Mouse (Mus musculus): ENCODE results near the gene Mrps12. TPM values are rescaled to one million over a fixed set of nuclear protein-coding genes. Genes with fewer than 3 reads are reported as not detected.

Mrps12 gene
- polyA plus RNA-seq, 1 experiment from 2014 or later, result 116 TPM

DNA sequence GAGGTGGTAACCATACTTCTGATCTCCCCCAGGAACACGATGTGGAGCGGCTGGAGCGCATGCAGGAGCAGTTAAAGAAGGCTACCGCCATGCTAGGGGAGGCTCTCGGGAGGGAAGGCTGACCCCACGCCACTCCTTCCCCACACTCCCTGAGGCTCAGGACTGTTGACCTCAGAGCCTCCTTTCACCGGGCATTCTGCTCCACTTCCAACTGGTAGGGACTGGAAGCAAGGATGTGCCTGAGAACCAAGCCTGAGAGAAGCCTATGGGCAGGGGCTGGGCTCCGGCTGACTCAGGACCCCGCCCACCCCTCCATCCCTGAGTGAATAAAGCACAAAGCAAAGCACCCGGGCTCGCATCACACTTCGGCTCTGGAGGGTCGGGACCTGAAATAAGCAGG lies 17.0 kb upstream of the Mrps12 start:
- peaks cover 29% of the 10 kb centered on the region for H3K27me3 ChIP-seq (replicated peaks)
- H3K4me3 ChIP-seq, result no peak overlapping the region
- 85% methylated on average over 13 of the region's 13 CpGs for WGBS
- H3K4me1 ChIP-seq (replicated peaks), result no peaks in the 10 kb centered on the region
- H3K4me2 ChIP-seq, result no peak overlapping the region
- H3K9ac ChIP-seq, result no peak overlapping the region
- no peak for ATAC-seq (ENCODE audit: insufficient number of reproducible peaks, low FRiP score)
- H3K9me3 ChIP-seq (replicated peaks), result no peaks in the 10 kb centered on the region
- no peak overlapping the region for H3K27ac ChIP-seq (ENCODE audit: poor library complexity, severe bottlenecking)
- peaks cover 51% of the 10 kb centered on the region for H3K36me3 ChIP-seq

DNA sequence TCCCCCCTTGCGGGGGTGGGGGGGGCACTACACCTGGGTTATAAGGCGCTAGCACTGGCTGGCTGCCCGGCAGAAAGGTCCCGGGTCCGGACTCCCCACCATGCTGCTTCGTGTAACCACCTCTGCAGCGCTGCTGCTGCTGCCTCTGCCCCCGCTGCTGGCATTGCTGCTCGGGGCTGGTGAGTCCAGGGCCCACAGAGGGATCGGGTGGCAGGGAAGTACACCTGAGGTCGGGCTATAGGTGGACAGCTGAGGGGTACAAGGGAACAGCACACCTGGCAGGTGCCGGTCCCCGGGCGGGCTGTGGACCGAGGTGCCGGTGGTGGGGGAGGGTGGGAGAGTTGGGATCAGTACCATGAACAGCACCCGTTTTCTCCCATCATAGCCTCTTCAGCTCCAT lies 14.5 kb upstream of the Mrps12 start, which contains the start of gene Ccer2:
Ccer2 (plus strand) TSS at position 96 of the 400 bp plus-strand sequence.
- H3K4me1 ChIP-seq (replicated peaks), result no peaks in the 10 kb centered on the region
- H3K27ac ChIP-seq (ENCODE audit: poor library complexity, severe bottlenecking), result no peak within 1 kb of the TSS
- no peak within 1 kb of the TSS for H3K4me3 ChIP-seq
- WGBS, result 2% methylated on average over 17 of the region's 17 CpGs
- H3K27me3 ChIP-seq (replicated peaks), result peaks cover 29% of the 10 kb centered on the region
- peaks cover 51% of the 10 kb centered on the region for H3K36me3 ChIP-seq
- 0 out of 2 replicates have a peak, but pooled peaks have one; percentile 13 for ATAC-seq (ENCODE audit: insufficient number of reproducible peaks, low FRiP score)
- H3K4me2 ChIP-seq, result peak within 1 kb of the TSS; percentile 11; the same call in 1 of the 2 replicates
- no peak within 1 kb of the TSS for H3K9ac ChIP-seq
- no peaks in the 10 kb centered on the region for H3K9me3 ChIP-seq (replicated peaks)

DNA sequence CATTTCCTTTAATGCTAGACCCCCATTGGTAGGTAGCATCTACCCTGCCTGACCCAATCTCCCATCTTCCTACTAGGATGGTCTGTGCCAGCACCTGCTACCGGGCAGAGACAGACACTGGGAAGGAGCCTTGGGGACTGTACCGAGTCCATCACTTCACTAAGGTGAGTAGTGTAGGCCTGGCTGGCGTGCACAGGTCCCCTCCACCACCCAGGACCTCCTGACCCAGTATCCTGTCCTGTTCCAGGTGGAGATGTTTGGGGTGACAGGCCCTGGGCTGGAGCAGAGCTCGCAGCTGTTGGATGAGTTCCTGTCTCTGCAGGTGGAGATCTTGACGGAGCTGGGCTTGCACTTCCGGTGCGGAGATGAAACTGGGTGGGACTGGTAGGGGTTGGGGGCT lies 8.3 kb upstream of the Mrps12 start:
- no peak overlapping the region for H3K4me3 ChIP-seq
- H3K4me2 ChIP-seq, result no peak overlapping the region
- peaks cover 66% of the 10 kb centered on the region for H3K36me3 ChIP-seq
- no peaks in the 10 kb centered on the region for H3K27me3 ChIP-seq (replicated peaks)
- H3K9me3 ChIP-seq (replicated peaks), result no peaks in the 10 kb centered on the region
- H3K9ac ChIP-seq, result no peak overlapping the region
- no peak overlapping the region for H3K27ac ChIP-seq (ENCODE audit: poor library complexity, severe bottlenecking)
- 91% methylated on average over 7 of the region's 7 CpGs for WGBS
- no peaks in the 10 kb centered on the region for H3K4me1 ChIP-seq (replicated peaks)
- ATAC-seq (ENCODE audit: insufficient number of reproducible peaks, low FRiP score), result peak; percentile 34; the same call in 1 of the 2 replicates

DNA sequence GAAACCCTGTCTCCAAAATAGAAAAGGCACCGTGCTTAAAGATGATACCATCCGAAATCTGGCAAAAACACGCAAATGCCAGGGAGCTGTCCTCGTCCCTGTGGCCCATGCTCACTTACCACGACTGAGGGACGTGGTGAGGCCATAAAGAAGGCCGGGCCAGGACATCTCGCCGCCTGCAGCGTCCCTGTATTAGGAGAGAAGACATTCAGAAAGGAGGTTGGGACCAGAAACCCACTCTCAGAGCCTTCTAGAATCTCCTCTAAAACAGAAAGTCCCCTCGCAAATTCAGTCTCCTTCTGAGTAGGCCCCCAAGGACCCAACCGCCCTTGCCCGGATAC lies 282 bp downstream of the Mrps12 start:
- H3K4me3 ChIP-seq, result peak overlapping the region; percentile 64
- no peak for ATAC-seq (ENCODE audit: insufficient number of reproducible peaks, low FRiP score)
- no peaks in the 10 kb centered on the region for H3K27me3 ChIP-seq (replicated peaks)
- H3K9ac ChIP-seq, result peak overlapping the region; percentile 80
- H3K9me3 ChIP-seq (replicated peaks), result no peaks in the 10 kb centered on the region
- H3K36me3 ChIP-seq, result peaks cover 57% of the 10 kb centered on the region
- WGBS, result under 1% methylated on average over 13 of the region's 13 CpGs
- H3K4me2 ChIP-seq, result peak overlapping the region; percentile 85
- peak overlapping the region; percentile 55; the same call in 1 of the 2 replicates for H3K27ac ChIP-seq (ENCODE audit: poor library complexity, severe bottlenecking)
- H3K4me1 ChIP-seq (replicated peaks), result peaks cover 14% of the 10 kb centered on the region

DNA sequence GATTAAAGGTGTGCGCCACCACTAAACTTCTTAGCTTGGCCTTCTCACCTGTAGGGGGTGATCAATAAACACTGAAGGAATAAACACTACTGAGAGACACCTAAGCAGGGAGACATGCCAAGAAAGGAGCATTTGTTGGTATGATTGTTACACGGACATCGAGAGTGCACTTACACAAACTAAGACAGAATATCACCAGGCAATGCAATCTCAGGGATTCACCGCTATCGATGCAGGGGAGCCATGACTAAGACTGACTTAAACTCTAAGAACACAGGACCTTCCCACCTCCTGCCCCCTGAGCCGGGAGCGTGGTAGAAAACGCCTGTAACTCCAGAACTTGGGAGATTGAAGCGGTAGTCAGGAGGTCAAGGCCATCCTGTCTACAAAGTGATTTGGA lies 671 bp downstream of the Mrps12 start:
- peak overlapping the region; percentile 55; the same call in 1 of the 2 replicates for H3K27ac ChIP-seq (ENCODE audit: poor library complexity, severe bottlenecking)
- ATAC-seq (ENCODE audit: insufficient number of reproducible peaks, low FRiP score), result no peak

DNA sequence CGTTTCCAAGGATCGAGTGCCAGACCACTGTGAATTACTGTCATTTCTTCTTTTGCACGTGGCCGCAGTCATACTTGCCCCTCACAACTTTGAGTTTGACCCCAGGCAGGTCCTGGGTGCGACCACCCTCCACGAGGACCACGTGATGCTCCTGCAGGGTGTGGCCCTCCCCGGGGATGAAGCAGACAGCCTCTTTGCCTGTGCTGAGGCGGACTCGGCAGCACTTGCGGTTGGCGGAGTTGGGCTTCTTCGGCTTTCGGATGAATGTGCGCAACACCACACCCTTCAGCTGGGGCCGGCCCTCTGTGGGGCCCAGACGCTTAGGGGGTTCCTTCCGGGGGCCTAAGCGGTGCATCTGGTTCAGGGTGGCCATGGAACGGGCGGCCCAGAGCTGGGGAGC lies 1.8 kb downstream of the Mrps12 start:
- H3K9ac ChIP-seq, result no peak overlapping the region
- WGBS, result 94% methylated on average over 21 of the region's 21 CpGs
- no peak overlapping the region for H3K27ac ChIP-seq (ENCODE audit: poor library complexity, severe bottlenecking)
- ATAC-seq (ENCODE audit: insufficient number of reproducible peaks, low FRiP score), result no peak
- peaks cover 14% of the 10 kb centered on the region for H3K4me1 ChIP-seq (replicated peaks)
- H3K27me3 ChIP-seq (replicated peaks), result no peaks in the 10 kb centered on the region
- no peak overlapping the region for H3K4me2 ChIP-seq
- no peak overlapping the region for H3K4me3 ChIP-seq
- no peaks in the 10 kb centered on the region for H3K9me3 ChIP-seq (replicated peaks)
- peaks cover 52% of the 10 kb centered on the region for H3K36me3 ChIP-seq

More for the DNA sequence above, 671 bp downstream of the Mrps12 start:
- peak overlapping the region; percentile 85 for H3K4me2 ChIP-seq
- H3K4me1 ChIP-seq (replicated peaks), result peaks cover 14% of the 10 kb centered on the region
- peak overlapping the region; percentile 80 for H3K9ac ChIP-seq
- peaks cover 57% of the 10 kb centered on the region for H3K36me3 ChIP-seq
- no peaks in the 10 kb centered on the region for H3K27me3 ChIP-seq (replicated peaks)
- H3K9me3 ChIP-seq (replicated peaks), result no peaks in the 10 kb centered on the region
- 33% methylated on average over 9 of the region's 9 CpGs for WGBS
- peak overlapping the region; percentile 64 for H3K4me3 ChIP-seq

DNA sequence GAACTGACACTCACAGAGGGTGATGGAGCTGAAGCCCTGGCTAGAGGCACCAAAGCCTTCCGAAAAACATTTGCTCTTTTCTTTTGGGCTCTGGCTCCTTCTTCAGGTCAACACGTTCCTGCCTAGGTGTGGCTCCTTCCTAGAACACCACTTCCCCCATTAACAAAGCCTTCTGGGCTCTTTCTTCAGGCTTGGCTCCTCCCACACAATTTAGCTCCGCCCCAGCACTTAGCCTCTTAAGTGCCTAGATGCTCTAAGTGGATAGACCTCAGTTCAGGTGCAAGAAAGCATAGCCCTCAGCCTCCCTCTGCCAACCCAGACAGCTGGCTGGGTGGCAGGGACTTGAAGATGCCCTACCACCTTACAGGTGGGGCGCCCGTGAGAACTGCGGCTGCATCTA lies 5.9 kb downstream of the Mrps12 start:
- Histone ChIP-seq H3K27me3 (replicated peaks) (no peaks in the 10 kb centered on the region), H3K4me2 (no peak overlapping the region), H3K4me1 (replicated peaks) (peaks cover 9% of the 10 kb centered on the region), H3K27ac (ENCODE audit: poor library complexity, severe bottlenecking) (no peak overlapping the region), H3K36me3 (peaks cover 58% of the 10 kb centered on the region), H3K9me3 (replicated peaks) (peaks cover 8% of the 10 kb centered on the region), H3K9ac (no peak overlapping the region), H3K4me3 (no peak overlapping the region)
- ATAC-seq (ENCODE audit: insufficient number of reproducible peaks, low FRiP score), result no peak
- WGBS, result 76% methylated on average over 6 of the region's 6 CpGs

DNA sequence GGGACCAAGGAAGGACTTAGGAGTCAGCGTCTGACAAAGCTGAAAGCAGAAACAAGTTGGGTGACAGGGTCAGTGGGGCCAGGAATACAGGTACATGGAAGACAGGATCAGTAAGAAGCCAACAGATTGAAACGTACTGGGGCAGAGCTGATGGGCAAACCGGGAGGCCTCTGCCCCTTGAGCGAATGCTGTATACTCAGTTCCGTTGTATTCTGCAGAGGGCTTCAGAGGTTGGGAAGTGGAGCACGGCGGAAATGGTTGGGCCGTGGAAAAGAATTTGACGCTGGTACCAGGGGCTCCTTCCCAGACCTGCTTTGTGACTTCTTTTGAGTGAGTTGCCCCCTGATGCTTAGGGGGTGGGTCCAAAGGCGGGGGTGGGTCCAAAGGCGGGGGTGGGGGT lies 8.4 kb downstream of the Mrps12 start:
- Histone ChIP-seq H3K4me1 (replicated peaks) (peaks cover 9% of the 10 kb centered on the region), H3K4me3 (peak overlapping the region; percentile 51), H3K36me3 (peaks cover 40% of the 10 kb centered on the region), H3K9ac (no peak overlapping the region), H3K27ac (ENCODE audit: poor library complexity, severe bottlenecking) (no peak overlapping the region), H3K27me3 (replicated peaks) (no peaks in the 10 kb centered on the region), H3K9me3 (replicated peaks) (peaks cover 9% of the 10 kb centered on the region), H3K4me2 (peak overlapping the region; percentile 81)
- WGBS, result 17% methylated on average over 11 of the region's 11 CpGs
- ATAC-seq (ENCODE audit: insufficient number of reproducible peaks, low FRiP score), result no peak

DNA sequence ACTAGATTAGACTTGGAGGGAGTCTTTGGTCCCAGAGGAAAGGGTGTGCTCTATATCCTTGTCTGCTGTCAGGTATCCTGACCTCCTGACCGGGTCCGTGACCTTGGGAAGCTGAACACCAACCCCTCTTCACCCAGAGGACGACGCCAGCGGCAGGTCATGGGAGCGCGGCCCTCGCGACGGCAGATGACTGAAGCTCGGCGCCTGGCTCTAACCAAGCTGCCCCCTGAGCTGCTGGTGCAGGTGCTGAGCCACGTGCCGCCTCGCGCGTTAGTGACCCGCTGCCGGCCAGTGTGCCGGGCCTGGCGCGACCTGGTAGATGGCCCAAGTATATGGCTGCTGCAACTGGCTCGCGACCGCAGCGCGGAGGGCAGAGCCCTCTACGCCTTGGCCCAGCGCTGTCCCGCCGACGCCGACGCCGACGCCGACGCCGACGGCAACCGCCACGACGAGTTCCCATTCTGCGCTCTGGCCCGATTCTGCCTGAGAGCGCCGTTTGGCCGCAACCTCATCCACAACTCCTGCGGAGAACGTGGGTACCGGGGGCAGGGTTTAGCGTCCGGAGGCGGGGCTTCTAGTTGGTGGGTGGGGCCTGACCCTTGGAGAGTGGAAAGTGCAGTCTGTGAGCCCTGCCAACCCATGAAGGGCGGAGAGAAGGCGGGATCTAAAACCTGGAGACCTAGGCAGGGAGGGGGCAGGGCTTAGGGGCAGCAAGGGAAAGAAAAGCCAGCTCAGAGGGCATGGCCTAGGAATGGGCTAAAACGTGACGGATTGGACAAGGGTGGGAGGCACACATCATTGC lies 9.1 kb downstream of the Mrps12 start:
- WGBS, result 2% methylated on average over 58 of the region's 58 CpGs
- no peaks in the 10 kb centered on the region for H3K27me3 ChIP-seq (replicated peaks)
- peak overlapping the region; percentile 81 for H3K4me2 ChIP-seq
- peak; percentile 88 for ATAC-seq (ENCODE audit: insufficient number of reproducible peaks, low FRiP score)
- H3K36me3 ChIP-seq, result peaks cover 34% of the 10 kb centered on the region
- peak overlapping the region; percentile 51 for H3K4me3 ChIP-seq
- H3K9me3 ChIP-seq (replicated peaks), result peaks cover 9% of the 10 kb centered on the region
- H3K9ac ChIP-seq, result peak overlapping the region; percentile 57
- peaks cover 9% of the 10 kb centered on the region for H3K4me1 ChIP-seq (replicated peaks)
- no peak overlapping the region for H3K27ac ChIP-seq (ENCODE audit: poor library complexity, severe bottlenecking)

DNA sequence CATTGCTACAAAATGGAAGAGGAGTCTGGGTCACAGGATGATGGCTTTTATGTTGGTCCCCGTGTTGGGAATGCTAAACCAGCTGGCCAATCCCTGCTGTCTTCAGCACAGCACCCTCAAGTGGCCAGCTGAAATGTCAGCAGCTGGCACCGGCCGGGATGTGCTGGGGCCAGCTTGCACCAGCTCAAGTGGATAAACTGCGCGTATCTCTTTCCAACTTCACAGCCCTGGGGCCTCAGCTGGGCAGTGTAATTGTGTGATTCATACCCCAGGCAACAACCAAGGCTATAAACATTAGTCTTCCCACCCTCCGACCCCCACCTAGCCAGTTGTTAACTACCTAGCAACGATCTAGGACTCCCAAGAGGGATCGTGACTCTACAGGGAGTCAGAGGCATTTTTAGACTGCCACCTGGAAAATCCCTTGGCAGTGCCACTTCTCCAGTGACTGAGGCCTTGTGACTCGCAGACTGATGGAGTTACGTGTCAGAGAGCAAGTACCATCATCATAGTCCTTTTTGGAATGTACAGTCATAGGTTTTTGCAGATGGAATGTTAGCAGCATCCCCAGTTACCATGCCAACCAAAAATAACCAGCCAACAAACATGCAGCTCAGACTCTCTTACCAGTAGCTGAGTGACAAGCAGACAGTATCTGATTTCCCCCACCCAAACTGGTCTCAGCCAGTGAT lies 13.8 kb downstream of the Mrps12 start:
- no peak overlapping the region for H3K4me3 ChIP-seq
- no peak overlapping the region for H3K9ac ChIP-seq
- H3K27me3 ChIP-seq (replicated peaks), result no peaks in the 10 kb centered on the region
- H3K4me1 ChIP-seq (replicated peaks), result peaks cover 4% of the 10 kb centered on the region
- ATAC-seq (ENCODE audit: insufficient number of reproducible peaks, low FRiP score), result no peak
- peaks cover 29% of the 10 kb centered on the region for H3K36me3 ChIP-seq
- no peak overlapping the region for H3K27ac ChIP-seq (ENCODE audit: poor library complexity, severe bottlenecking)
- peaks cover 13% of the 10 kb centered on the region for H3K9me3 ChIP-seq (replicated peaks)
- no peak overlapping the region for H3K4me2 ChIP-seq
- WGBS, result 63% methylated on average over 10 of the region's 10 CpGs

DNA sequence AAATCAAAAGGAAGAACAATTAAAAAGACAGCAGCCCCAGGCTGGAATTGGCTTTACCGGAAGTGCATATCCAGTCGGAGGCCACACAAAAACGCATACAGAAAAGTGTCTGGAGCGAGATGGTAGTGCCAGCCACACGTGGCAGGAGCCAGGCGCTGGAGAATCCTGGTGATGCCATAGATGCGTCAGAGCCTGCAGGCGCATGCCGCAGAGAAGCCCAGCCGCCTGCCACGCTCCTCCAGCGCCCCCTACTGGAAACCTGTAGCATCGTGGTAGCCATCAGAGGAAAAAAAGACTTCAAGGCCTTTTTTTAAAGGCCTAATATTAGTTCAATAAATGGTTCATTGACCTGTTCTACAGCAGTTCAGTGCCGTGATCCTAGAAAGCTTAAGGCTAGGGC lies 15.0 kb downstream of the Mrps12 start:
- H3K27me3 ChIP-seq (replicated peaks), result no peaks in the 10 kb centered on the region
- no peak overlapping the region for H3K27ac ChIP-seq (ENCODE audit: poor library complexity, severe bottlenecking)
- H3K4me3 ChIP-seq, result no peak overlapping the region
- H3K36me3 ChIP-seq, result peaks cover 29% of the 10 kb centered on the region
- no peak overlapping the region for H3K4me2 ChIP-seq
- ATAC-seq (ENCODE audit: insufficient number of reproducible peaks, low FRiP score), result no peak
- H3K4me1 ChIP-seq (replicated peaks), result no peaks in the 10 kb centered on the region
- WGBS, result 9% methylated on average over 14 of the region's 14 CpGs
- peaks cover 13% of the 10 kb centered on the region for H3K9me3 ChIP-seq (replicated peaks)
- H3K9ac ChIP-seq, result no peak overlapping the region
